ENCODE assay signal across 40 mouse cellular contexts in the genomic region with DNA sequence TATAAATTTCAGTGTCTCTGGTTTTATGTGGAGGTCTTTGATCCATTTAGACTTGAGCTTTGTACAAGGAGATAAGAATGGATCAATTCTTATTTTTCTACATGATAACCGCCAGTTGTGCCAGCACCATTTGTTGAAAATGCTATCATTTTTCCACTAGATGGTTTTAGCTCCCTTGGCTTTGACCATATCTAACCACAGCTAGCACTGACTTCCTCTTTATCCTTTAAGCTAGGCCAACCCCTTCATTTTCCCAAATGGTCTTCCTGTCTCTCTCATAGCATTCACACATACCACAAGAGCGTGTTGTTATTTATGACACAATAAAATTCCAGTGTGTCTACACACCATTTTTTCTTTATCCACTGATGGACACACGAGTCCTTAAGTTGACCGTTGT. TPM values are rescaled to one million over a fixed set of nuclear protein-coding genes. Genes with fewer than 3 reads are reported as not detected.
"Had no signal": no experiment of that assay in that cellular context is flagged by ENCODE, and none has a peak within 500 bp of the region (broad histone marks: within the 10 kb centered on the region; RNA-seq: fewer than 3 reads in every experiment).

No protein-coding gene starts in this region.

- ATAC-seq: hindbrain, postnatal 0 days; intestine, embryonic 16.5 days; liver, embryonic 12.5 days had no signal

- H3K4me1 ChIP-seq: heart, embryonic 10.5 days; hindbrain, embryonic 13.5 days; hindbrain, embryonic 15.5 days; kidney, embryonic 15.5 days; limb, embryonic 13.5 days; limb, embryonic 15.5 days; liver, embryonic 12.5 days had no signal

- H3K4me3 ChIP-seq: heart, embryonic 10.5 days; heart, embryonic 12.5 days; hindbrain, embryonic 13.5 days; hindbrain, embryonic 15.5 days; kidney, embryonic 15.5 days; limb, embryonic 13.5 days; limb, embryonic 15.5 days; liver, embryonic 12.5 days had no signal

- H3K27ac ChIP-seq: heart, embryonic 10.5 days; hindbrain, embryonic 13.5 days; hindbrain, embryonic 15.5 days; hindbrain, postnatal 0 days; kidney, embryonic 15.5 days; kidney, postnatal 0 days; limb, embryonic 13.5 days; limb, embryonic 15.5 days; liver, embryonic 12.5 days had no signal

- H3K27me3 ChIP-seq: heart, embryonic 12.5 days; hindbrain, embryonic 13.5 days; hindbrain, embryonic 15.5 days; kidney, embryonic 15.5 days; limb, embryonic 13.5 days; limb, embryonic 15.5 days had no signal

- DNase-seq: gastrocnemius, postnatal 14 days; gastrocnemius, postnatal 36 days; heart, adult 18-20 months; heart, postnatal 10 days; heart, postnatal 4 days; kidney, adult 11 months; kidney, adult 2 months; kidney, adult 9 months; kidney, postnatal 14 days; kidney, postnatal 36 days; layer of hippocampus, adult 9-11 months; layer of hippocampus, postnatal 36 days; left cerebral cortex, postnatal 4 days had no signal

- H3K9me3 ChIP-seq: heart, embryonic 10.5 days; heart, embryonic 12.5 days; hindbrain, embryonic 13.5 days; hindbrain, embryonic 15.5 days; kidney, embryonic 15.5 days; limb, embryonic 13.5 days; limb, embryonic 15.5 days; liver, embryonic 12.5 days had no signal

- H3K9ac ChIP-seq: heart, embryonic 12.5 days; hindbrain, embryonic 13.5 days; hindbrain, embryonic 15.5 days; kidney, embryonic 15.5 days; limb, embryonic 13.5 days; limb, embryonic 15.5 days; liver, embryonic 12.5 days had no signal

- H3K36me3 ChIP-seq: heart, embryonic 10.5 days; heart, embryonic 12.5 days; hindbrain, embryonic 13.5 days; hindbrain, embryonic 15.5 days; kidney, embryonic 15.5 days; limb, embryonic 13.5 days; limb, embryonic 15.5 days; liver, embryonic 12.5 days had no signal

RNA-seq across cellular contexts. Expression of a gene that starts 23.4 kb away (rescaled TPM):
- total RNA-seq: gastrocnemius, adult 18-20 months; gastrocnemius, adult 8-10 months; gastrocnemius, postnatal 14 days; gastrocnemius, postnatal 36 days; heart, adult 18-20 months; heart, adult 8-10 months; heart, postnatal 10 days; heart, postnatal 25 days; heart, postnatal 4 days; hindbrain, postnatal 0 days; layer of hippocampus, adult 18-20 months; layer of hippocampus, adult 8-10 months; layer of hippocampus, postnatal 14 days; layer of hippocampus, postnatal 36 days; left cerebral cortex, adult 18-20 months; left cerebral cortex, adult 8-10 months; left cerebral cortex, postnatal 10 days; left cerebral cortex, postnatal 25 days; left cerebral cortex, postnatal 4 days; liver, adult 2 months had no signal
- polyA plus RNA-seq: heart, embryonic 10.5 days; hindbrain, embryonic 11.5 days; hindbrain, embryonic 13.5 days; hindbrain, postnatal 0 days; intestine, embryonic 14.5 days; intestine, embryonic 16.5 days; kidney, embryonic 15.5 days; kidney, postnatal 0 days; large intestine, adult 2 months; limb, embryonic 11.5 days; limb, embryonic 15.5 days; liver, adult 2 months; liver, embryonic 12.5 days had no signal
